Mouse (Mus musculus) embryonic facial prominence, embryonic 14.5 days (tissue): Measurements from ENCODE around the gene Mboat2. TPM values are rescaled to one million over a fixed set of nuclear protein-coding genes. Genes with fewer than 3 reads are reported as not detected.

Experiments used
- ATAC-seq: fragments of 200-750 bp; cut with Nextera tagmentation; 2 replicates; pipeline ENCODE4 v1.8.0; 2017; ENCODE audit warnings: low read depth, moderate number of reproducible peaks, moderate TSS enrichment
- DNase-seq: peaks from one replicate; pipeline ENCODE4 v3.0.0-alpha.2; 2015; ENCODE audit warnings: low spot score
- H3K27ac ChIP-seq: fragments of 300-500 bp; sonication (generic); replicated peaks from 2 replicates; pipeline ENCODE4 v1.5.1; 2014; ENCODE audit warnings: low read depth, mild to moderate bottlenecking, low read length, moderate library complexity
- H3K27me3 ChIP-seq: fragments of 300-500 bp; sonication (generic); replicated peaks from 2 replicates; pipeline ENCODE4 v1.6.1; 2014; ENCODE audit warnings: low read length; ENCODE audit not compliant: control insufficient read depth, insufficient read depth
- H3K36me3 ChIP-seq: fragments of 300-500 bp; sonication (generic); 2 replicates; pipeline ENCODE4 v1.6.1; 2014; ENCODE audit warnings: low read length, mixed read lengths; ENCODE audit not compliant: control insufficient read depth, insufficient read depth
- H3K4me1 ChIP-seq: fragments of 300-500 bp; sonication (generic); 2 replicates; pipeline ENCODE4 v1.6.1; 2014; ENCODE audit warnings: antibody characterized with exemption, low read length; ENCODE audit not compliant: control insufficient read depth, insufficient read depth
- H3K4me2 ChIP-seq: fragments of 300-500 bp; sonication (generic); 2 replicates; pipeline ENCODE4 v1.6.1; 2014; ENCODE audit warnings: low read depth, mild to moderate bottlenecking, low read length, moderate library complexity, mixed read lengths
- H3K4me3 ChIP-seq: fragments of 300-500 bp; sonication (generic); 2 replicates; pipeline ENCODE4 v1.5.1; 2014; ENCODE audit warnings: low read depth, mild to moderate bottlenecking, low read length
- H3K9ac ChIP-seq: fragments of 300-500 bp; sonication (generic); 2 replicates; pipeline ENCODE4 v1.6.1; 2014; ENCODE audit warnings: low read depth, mild to moderate bottlenecking, low read length, moderate library complexity, mixed read lengths
- H3K9me3 ChIP-seq: fragments of 300-500 bp; sonication (generic); 2 replicates; pipeline ENCODE4 v1.6.1; 2016; ENCODE audit warnings: low read length; ENCODE audit not compliant: control insufficient read depth
- WGBS: fragments of 180-500 bp; shearing (Covaris S2); extraction: QIAGEN DNeasy Blood & Tissue Kit; methylation state at CpG from one replicate; pipeline ENCODE4 v1.1.7; 2014; 5-methylcytosine and 5-hydroxymethylcytosine counted together
- polyA plus RNA-seq: library from polyadenylated mRNA; unstranded; fragments of >200 nt; fragmentation: Nextera tagmentation; extraction: Ambion mirVana; gene quantifications from 2 replicates; pipeline ENCODE4 v1.2.1, GENCODE M21; 2014

Gene Mboat2
- polyA plus RNA-seq, 1 experiment from 2014 or later, result 50.5 TPM

- ATAC-seq (no peak), DNase-seq (no peak)
- 58% methylated on average over 4 of the region's 4 CpGs for WGBS
- Histone ChIP-seq H3K4me2 (no peak overlapping the region), H3K4me1 (peaks cover 12% of the 10 kb centered on the region), H3K9ac (no peak overlapping the region), H3K27me3 (no peaks in the 10 kb centered on the region), H3K9me3 (no peaks in the 10 kb centered on the region), H3K36me3 (no peaks in the 10 kb centered on the region), H3K27ac (no peak overlapping the region), H3K4me3 (no peak overlapping the region)
Measured at GRCm38 (mm10) chr12:24870901-24871300, 40.2 kb downstream of the Mboat2 start.

- Histone ChIP-seq H3K36me3 (no peaks in the 10 kb centered on the region), H3K9me3 (no peaks in the 10 kb centered on the region), H3K4me3 (no peak overlapping the region), H3K4me1 (peaks cover 21% of the 10 kb centered on the region), H3K27ac (no peak overlapping the region), H3K27me3 (no peaks in the 10 kb centered on the region), H3K9ac (no peak overlapping the region), H3K4me2 (no peak overlapping the region)
- 77% methylated on average over 8 of the region's 8 CpGs for WGBS
- no peak for ATAC-seq
- no peak for DNase-seq
Measured at GRCm38 (mm10) chr12:24872264-24872663, 41.6 kb downstream of the Mboat2 start.

GRCm38 (mm10) chr12:24872689-24873088 lies 42.0 kb downstream of the Mboat2 start:
- no peak overlapping the region for H3K9ac ChIP-seq
- no peaks in the 10 kb centered on the region for H3K36me3 ChIP-seq
- ATAC-seq, result peak; percentile 36; the same call in 1 of the 2 replicates
- H3K9me3 ChIP-seq, result no peaks in the 10 kb centered on the region
- 77% methylated on average over 10 of the region's 10 CpGs for WGBS
- no peak for DNase-seq
- H3K27me3 ChIP-seq, result no peaks in the 10 kb centered on the region
- H3K4me1 ChIP-seq, result peaks cover 25% of the 10 kb centered on the region
- no peak overlapping the region for H3K27ac ChIP-seq
- no peak overlapping the region for H3K4me2 ChIP-seq
- H3K4me3 ChIP-seq, result no peak overlapping the region

- 86% methylated on average over 1 of the region's 1 CpGs for WGBS
Measured at GRCm38 (mm10) chr12:24875908-24876307, 45.2 kb downstream of the Mboat2 start.

GRCm38 (mm10) chr12:24877231-24877630 lies 46.6 kb downstream of the Mboat2 start:
- no peak overlapping the region for H3K4me2 ChIP-seq

More at GRCm38 (mm10) chr12:24875908-24876307, 45.2 kb downstream of the Mboat2 start:
- H3K27ac ChIP-seq, result no peak overlapping the region
- no peak overlapping the region for H3K4me3 ChIP-seq
- H3K4me2 ChIP-seq, result no peak overlapping the region
- H3K36me3 ChIP-seq, result no peaks in the 10 kb centered on the region
- peaks cover 20% of the 10 kb centered on the region for H3K4me1 ChIP-seq
- no peak overlapping the region for H3K9ac ChIP-seq
- DNase-seq (no peak), ATAC-seq (no peak)
- H3K27me3 ChIP-seq, result no peaks in the 10 kb centered on the region
- H3K9me3 ChIP-seq, result no peaks in the 10 kb centered on the region

GRCm38 (mm10) chr12:24878090-24878489 lies 47.4 kb downstream of the Mboat2 start:
- no peak overlapping the region for H3K27ac ChIP-seq
- no peak overlapping the region for H3K4me2 ChIP-seq
- 89% methylated on average over 6 of the region's 6 CpGs for WGBS
- no peak for ATAC-seq
- no peak for DNase-seq
- no peak overlapping the region for H3K4me3 ChIP-seq
- H3K36me3 ChIP-seq, result peaks cover 8% of the 10 kb centered on the region
- peaks cover 20% of the 10 kb centered on the region for H3K4me1 ChIP-seq
- no peaks in the 10 kb centered on the region for H3K27me3 ChIP-seq
- H3K9ac ChIP-seq, result no peak overlapping the region
- H3K9me3 ChIP-seq, result no peaks in the 10 kb centered on the region

More at GRCm38 (mm10) chr12:24877231-24877630, 46.6 kb downstream of the Mboat2 start:
- Histone ChIP-seq H3K9me3 (no peaks in the 10 kb centered on the region), H3K36me3 (no peaks in the 10 kb centered on the region), H3K9ac (peak overlapping the region; percentile 34; the same call in 1 of the 2 replicates), H3K27ac (peak overlapping the region; percentile 67), H3K4me3 (no peak overlapping the region), H3K4me1 (peaks cover 20% of the 10 kb centered on the region), H3K27me3 (no peaks in the 10 kb centered on the region)
- ATAC-seq (peak; percentile 67), DNase-seq (peak; percentile 70)
- 34% methylated on average over 7 of the region's 7 CpGs for WGBS

- WGBS, result 48% methylated on average over 5 of the region's 5 CpGs
- no peak overlapping the region for H3K4me3 ChIP-seq
- DNase-seq, result no peak
- H3K4me1 ChIP-seq, result peaks cover 20% of the 10 kb centered on the region
- no peaks in the 10 kb centered on the region for H3K27me3 ChIP-seq
- peaks cover 16% of the 10 kb centered on the region for H3K36me3 ChIP-seq
- no peak overlapping the region for H3K27ac ChIP-seq
- ATAC-seq, result 0 out of 2 replicates have a peak, but pooled peaks have one; percentile 22
- no peak overlapping the region for H3K4me2 ChIP-seq
- H3K9me3 ChIP-seq, result no peaks in the 10 kb centered on the region
- H3K9ac ChIP-seq, result no peak overlapping the region
Measured at GRCm38 (mm10) chr12:24878735-24879362, 48.2 kb downstream of the Mboat2 start.

- H3K9me3 ChIP-seq, result no peaks in the 10 kb centered on the region
- peaks cover 20% of the 10 kb centered on the region for H3K36me3 ChIP-seq
- DNase-seq (no peak), ATAC-seq (no peak)
- 65% methylated on average over 10 of the region's 10 CpGs for WGBS
- no peaks in the 10 kb centered on the region for H3K27me3 ChIP-seq
- no peak overlapping the region for H3K4me3 ChIP-seq
- H3K4me1 ChIP-seq, result peaks cover 20% of the 10 kb centered on the region
- no peak overlapping the region for H3K27ac ChIP-seq
- no peak overlapping the region for H3K4me2 ChIP-seq
- H3K9ac ChIP-seq, result no peak overlapping the region
Measured at GRCm38 (mm10) chr12:24879613-24880029, 48.9 kb downstream of the Mboat2 start.

GRCm38 (mm10) chr12:24883279-24883678 lies 52.6 kb downstream of the Mboat2 start:
- H3K4me3 ChIP-seq, result no peak overlapping the region
- H3K9ac ChIP-seq, result no peak overlapping the region
- H3K4me2 ChIP-seq, result no peak overlapping the region
- H3K9me3 ChIP-seq, result no peaks in the 10 kb centered on the region
- 87% methylated on average over 3 of the region's 3 CpGs for WGBS
- H3K27ac ChIP-seq, result no peak overlapping the region
- peaks cover 33% of the 10 kb centered on the region for H3K36me3 ChIP-seq
- no peak for ATAC-seq
- DNase-seq, result no peak
- H3K4me1 ChIP-seq, result peaks cover 3% of the 10 kb centered on the region; the same call in 1 of the 2 replicates
- no peaks in the 10 kb centered on the region for H3K27me3 ChIP-seq
